Mouse (Mus musculus): ENCODE data around the gene Sppl2a.
A peak's percentile ranks its signal among the peaks of the same experiment; 100 is the strongest.
"Not testable (repeated sequence)": the region's sequence is repeated elsewhere in the genome, so short reads cannot be mapped to it uniquely, and the experiment has no call there.

Gene Sppl2a

DNA sequence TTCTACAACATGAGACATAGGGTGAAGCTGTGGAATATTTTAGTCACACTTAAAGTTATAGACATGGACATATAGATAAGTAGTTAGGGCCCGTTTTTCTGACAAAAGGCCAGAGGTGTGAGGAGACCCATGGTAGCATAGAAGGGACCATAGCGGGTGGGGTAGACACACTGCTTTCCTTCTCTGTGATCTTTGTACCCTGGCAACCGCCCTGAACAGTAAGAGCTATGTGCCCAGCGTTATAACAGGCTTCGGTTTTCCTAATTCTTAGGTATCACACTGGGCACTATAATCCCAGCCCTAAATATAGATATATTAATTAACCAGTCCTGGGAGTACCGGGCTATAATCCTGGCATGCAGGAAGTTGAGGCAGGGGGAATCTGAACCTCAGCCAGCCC is 36.1 kb downstream of the Sppl2a start:
- DNase-seq (ENCODE audit: low spot score in 2 of 2): no peak

DNA sequence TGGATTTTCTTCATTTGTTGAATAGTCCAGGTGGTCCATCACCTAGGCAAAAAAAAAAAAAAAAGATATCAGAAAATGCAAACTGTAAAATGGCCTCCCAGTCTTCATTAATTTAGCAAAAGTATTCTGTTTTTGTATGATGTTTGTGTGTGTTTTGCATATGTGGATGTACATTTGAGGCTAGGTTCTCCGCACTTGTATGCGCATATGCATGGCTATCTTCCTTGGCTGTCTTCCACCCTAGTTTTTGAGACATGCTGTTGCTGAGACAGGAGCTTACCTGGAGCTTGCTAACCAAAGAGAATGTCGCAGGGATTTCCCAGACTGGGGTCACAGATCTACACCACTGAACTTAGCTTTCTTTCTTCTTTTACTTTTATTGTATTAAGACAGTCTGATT is 38.8 kb downstream of the Sppl2a start:
- no peak for DNase-seq (ENCODE audit: low spot score in 2 of 2)

DNA sequence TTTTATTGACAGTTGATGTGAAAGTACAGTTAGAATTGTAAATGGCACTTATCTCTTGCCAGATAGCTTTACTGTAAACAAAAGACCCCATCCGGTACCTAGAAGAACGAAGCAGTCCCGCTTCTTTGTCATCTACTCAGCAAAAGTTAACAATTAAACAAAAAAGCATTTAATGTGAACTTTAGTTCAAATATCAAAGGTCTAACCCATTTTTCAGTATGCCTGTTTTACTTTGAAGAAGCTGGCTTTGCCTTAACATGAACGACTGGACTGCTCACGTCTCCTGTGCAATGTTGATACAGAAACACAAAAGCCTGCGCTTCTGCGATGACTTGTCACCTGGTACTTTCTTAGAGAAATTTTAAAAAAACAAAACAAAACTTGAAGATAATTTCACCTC is 40.7 kb downstream of the Sppl2a start:
- no peak for DNase-seq (ENCODE audit: low spot score in 2 of 2)

DNA sequence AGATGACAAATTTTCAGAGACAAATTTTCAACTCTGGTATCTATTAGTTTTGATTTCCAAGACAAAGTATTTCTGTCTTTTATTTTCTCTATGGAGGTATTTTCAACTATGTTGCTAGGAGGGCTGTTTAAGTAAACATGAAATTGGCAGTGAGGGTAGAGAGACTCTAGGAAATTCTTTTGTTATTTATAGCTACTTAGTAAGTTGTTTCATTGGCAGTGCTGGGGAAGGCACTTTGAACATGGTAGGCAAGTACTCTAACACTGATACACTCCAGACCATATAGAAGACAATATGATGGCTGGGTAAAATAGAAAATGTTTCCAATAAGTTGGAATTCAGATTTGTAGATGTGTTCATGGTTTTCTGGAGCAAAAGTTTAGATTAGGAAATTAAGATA is 41.3 kb downstream of the Sppl2a start:
- no peak for DNase-seq (ENCODE audit: low spot score in 2 of 2)

DNA sequence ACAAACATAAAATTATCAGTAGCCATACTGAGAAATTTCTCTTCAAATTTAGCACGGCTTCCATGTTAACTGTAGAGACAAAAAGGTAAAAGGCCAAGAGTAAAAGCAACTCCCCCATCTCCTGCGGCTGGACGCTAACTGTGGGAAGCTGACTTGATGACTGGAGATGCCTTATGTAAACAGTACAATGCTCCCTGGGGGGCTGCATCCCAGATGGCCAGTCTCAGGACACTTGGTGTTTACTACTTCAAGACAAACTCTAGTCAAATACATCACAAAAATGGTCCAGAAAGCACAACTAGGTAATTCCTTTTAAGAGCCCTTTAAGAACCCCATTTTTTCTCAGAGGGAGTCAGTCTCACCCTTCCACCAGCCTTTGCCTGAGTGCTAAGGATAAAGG is 45.9 kb downstream of the Sppl2a start:
- no peak for DNase-seq (ENCODE audit: low spot score in 2 of 2)

DNA sequence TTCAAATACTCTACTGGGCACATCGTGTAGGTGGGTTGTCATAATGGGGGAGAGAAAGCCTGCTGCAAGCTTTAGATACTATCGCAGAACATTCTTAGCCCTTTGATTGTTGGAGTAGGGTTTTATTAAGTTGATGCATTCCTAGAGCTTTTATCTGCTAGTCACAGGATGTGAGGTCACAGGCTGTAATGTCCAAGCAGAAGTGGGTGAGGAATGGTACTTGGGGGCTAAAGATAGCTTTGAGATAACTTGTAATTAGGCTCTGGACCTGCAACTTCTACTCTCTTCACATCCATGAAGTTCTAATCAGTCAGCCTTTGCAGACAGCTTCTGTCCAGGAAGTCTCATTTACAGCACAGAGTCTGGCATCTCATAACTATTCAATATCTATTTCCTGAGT is 47.2 kb downstream of the Sppl2a start:
- no peak for DNase-seq (ENCODE audit: low spot score in 2 of 2)

DNA sequence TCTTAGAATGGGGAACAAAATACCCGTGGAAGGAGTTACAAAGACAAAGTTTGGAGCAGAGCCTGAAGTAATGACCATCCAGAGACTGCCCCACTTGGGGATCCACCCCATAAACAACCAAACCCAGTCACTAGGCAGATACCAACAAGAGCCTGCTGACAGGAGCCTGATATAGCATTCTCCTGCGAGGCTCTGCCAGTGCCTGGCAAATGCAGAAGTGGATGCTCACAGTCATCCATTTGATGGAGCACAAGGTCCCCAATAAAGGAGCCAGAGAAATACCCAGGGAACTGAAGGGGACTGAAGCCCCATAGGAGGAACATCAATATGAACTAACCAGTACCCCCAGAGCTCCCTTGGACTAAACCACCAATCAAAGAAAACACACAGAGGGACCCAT is 50.3 kb downstream of the Sppl2a start:
- not testable (repeated sequence) for DNase-seq (ENCODE audit: low spot score in 2 of 2)

DNA sequence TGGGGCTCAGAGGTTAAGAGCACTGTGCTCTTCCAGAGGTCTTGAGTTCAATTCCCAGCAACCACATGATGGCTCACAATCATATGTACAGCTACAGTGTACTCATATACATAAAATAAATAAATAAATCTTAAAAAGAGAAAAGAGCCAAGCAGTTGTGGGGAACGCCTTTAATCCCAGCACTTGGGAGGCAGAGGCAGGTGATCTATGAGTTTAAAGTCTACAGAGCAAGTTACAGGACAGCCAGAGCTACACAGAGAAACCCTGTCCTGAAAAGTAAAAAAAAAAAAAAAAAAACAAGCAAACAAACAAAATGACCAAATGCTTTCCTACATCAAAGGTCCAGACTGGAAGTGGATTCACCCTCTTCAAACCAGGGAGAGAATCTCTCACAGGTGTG is 55.0 kb downstream of the Sppl2a start:
- DNase-seq (ENCODE audit: low spot score in 2 of 2): no peak

DNA sequence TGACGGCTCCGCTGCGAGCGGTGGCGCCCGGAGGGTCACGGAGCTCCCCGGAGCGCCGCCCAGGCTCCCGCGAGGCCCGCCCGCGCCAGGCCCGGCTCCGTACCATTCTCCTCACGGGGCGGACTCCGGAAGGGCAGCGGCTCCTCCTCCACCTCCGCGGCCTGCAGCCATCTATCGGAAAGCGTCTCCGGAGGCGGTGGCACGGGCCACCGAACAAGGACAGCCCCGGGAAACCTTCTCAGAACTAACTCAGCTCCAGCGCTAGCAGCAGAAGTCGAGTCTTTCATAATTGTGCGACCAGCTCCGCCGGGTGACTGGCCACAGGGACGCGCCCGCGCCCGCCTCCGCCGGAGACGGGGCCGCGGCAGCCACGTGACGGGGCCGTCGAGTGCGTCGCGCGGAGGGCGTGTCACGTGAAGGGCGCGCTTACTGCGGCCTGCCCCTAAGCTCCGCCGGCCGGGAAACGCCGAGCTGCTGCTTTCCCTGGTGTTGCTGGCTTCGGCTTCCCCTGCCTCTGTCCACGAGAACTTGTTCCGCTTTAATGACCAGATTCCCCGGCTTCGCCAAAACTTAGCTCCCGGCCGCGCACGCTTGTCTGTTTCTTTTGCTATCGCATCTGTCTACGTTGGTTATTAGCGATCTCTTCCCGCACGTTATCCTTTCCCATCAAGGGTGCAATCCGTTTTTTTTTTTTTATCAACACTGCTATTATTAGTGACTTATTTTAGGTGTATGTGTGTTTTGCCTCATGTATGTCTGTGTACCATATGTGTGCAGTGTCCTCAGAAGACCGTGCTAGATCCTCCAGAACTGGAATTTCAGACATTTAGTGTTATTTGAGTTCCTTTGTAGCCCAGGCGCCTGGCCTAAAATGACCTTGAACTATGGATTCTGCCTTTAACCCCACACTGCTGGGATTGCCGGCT is 56.9 kb downstream of the Sppl2a start, which contains the start of gene Trpm7:
Trpm7 (minus strand) TSS at position 360 of the 926 bp plus-strand sequence.
- peak; percentile 84 to 90 for DNase-seq (ENCODE audit: low spot score in 2 of 2)

DNA sequence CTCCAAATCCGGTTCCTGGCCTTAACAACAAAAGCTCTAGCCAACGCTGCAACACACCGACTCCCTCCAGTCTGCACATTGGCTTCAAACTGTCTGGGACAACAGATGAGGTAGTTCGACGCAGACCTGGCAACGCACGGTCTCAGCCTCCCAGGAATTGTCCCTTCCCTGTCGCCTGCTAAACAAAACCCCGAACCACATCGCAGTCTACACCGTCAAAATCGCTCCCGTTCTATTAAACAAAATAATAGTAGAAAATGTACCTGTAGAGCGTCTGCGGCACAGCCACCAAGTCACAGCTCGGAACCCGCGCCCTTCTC is 57.6 kb downstream of the Sppl2a start:
- peak in 1 of 2 experiments; percentile 10 for DNase-seq (ENCODE audit: low spot score in 2 of 2)

DNA sequence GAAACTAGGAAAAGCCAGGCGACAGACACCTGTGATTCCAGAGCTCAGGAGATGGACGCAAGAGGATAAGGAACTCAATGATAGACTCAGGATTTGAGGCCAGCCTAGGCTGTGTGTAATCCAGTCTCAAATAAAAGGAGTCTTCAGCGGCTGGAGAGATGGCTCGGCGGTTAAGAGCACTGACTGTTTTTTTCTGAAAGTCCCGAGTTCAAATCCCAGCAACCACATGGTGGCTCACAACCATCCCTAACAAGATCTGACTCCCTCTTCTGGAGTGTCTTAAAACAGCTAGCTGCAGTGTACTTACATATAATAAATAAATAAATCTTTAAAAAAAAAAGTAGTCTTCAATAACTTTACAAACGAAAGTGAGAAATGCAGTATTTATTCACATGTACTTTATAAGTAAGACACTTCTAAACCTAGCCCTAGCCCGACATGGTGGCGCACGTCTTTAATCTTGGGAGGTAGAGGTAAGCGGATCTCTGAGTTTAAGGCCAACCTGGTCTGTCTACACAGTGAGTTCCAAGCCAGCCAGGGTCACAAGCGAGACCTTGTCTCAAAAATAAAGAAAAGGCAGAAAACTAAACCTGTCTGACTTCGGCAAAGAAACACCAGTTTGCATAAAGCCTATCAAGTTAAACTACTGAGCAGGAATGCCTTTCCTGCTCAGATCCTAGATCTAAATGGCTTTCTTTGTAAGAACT is 58.1 kb downstream of the Sppl2a start:
- no peak for DNase-seq (ENCODE audit: low spot score in 2 of 2)

DNA sequence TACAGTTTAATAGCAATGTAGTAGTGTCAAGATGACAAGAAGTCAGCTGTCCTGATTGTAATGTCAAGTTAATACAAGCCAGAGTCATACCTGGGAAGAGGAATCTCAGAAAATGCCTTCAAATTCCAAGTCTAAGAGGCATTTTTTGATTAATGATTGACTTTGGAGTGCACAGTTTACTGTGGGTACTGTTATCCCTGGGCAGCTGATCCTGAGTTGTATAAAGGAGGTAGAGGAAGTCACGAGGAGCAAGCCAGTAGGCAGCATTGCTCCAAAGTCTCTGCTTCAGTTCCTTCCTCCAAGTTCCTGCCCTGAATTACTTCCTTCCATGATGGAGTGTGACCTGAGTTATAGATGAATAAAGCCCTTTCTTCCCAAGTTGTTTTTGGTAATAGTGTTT is 66.7 kb downstream of the Sppl2a start:
- no peak for DNase-seq (ENCODE audit: low spot score in 2 of 2)

DNA sequence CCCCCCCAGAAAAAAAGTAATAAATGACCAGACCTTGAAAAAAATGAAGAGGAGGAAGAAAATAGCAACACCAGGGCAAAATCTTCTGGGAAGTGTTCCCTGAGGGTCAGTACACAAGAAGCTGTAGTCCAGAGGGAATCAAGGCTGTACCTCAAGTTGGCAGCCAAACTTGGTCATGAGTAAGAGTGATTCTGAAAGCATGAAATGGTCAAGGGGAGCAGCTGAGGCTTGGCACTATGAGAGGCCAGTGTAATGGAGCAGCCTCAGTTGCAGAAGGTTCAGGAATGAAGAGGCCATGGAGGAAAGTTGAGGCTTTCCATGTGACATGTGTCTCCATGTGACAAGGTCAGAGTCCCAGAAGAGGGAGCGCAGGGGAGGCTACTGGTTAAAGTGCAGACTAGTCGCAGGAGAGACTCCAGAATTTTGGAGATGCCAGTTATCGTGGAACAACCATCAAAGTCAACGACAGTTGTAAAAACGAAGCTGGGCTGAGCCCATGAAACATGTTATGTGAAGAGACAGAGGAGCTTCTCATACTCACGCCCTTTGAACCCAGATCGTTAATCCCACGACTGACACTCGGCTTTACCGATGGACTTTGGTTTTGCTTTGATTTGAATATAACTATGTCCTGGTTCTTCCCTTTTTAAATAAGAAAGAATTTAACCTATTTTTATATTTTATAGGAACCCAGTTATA is 67.4 kb downstream of the Sppl2a start:
- DNase-seq (ENCODE audit: low spot score in 2 of 2): no peak

DNA sequence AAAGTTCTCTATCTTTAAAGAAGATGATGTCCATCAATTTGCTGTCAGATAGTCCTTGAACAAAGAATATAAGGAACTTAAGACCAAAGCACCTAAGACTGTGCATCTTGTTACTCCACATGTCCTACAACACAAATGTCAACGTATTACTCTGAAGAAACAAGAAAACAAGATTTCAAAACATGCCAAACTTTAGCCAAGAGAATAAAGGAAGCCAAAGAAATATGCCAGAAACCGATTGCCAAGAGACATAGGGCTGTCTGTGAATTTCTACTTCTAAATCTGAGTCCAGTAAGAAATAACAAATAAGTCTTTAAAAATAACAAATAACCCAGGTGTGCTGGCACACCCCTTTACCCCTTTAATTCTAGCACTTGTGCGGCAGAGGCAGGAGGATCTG is 68.0 kb downstream of the Sppl2a start:
- DNase-seq (ENCODE audit: low spot score in 2 of 2): no peak

DNA sequence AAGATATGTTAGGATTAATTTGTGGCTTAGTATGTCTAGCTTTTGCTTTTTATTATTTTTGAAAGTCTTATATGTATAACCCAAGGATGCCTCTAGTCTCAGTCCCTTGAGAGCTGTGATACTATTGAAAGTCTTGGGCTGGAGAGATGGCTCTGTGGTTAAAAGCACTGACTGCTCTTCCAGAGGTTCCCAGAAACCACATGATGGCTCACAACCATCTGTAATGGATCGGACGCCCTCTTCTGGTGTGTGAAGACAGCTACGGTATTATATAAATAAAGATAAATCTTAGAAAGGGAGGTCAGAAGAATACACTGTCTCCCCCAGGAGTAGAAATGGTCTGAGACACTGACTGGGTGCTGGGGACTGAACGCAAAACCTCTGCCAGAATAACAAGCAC is 88.3 kb downstream of the Sppl2a start:
- DNase-seq (ENCODE audit: low spot score in 2 of 2): no peak
